In the genomic region with DNA sequence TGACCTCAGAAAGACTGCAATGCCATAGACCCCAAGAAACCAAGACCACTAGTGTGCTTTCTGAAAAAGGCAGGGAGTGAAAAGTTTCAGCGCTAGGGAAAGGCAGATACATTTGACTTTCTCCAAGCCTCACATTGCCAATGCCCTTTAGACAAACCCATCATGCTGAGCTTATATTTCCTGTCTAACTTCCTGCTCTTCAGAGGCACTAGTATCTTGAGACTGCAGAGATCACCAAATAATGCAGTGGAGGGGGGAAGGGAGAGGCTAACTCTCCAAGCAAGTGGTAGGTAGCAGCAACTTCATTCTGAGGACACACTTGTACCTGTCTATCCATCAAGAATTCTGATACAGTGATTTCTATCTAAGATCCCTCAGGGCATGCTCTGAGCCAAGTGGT, we compare ENCODE assay signal across 16 mouse cellular contexts. TPM values are rescaled to one million over a fixed set of nuclear protein-coding genes. Genes with fewer than 3 reads are reported as not detected.
A peak's percentile ranks its signal among the peaks of the same experiment; 100 is the strongest.
DNase-seq lines count a peak whose midpoint lies in the region; ATAC-seq lines count a peak whose summit lies in the region.
"Had no signal": no experiment of that assay in that cellular context is flagged by ENCODE, and none has a peak within 500 bp of the region (broad histone marks: within the 10 kb centered on the region; RNA-seq: fewer than 3 reads in every experiment).

No protein-coding gene starts in this region.

- ATAC-seq in megakaryocyte progenitor cell, adult 5-6 weeks (replicated peaks; ENCODE audit: poor library complexity), result peak; percentile 57
- no peak for ATAC-seq in midbrain, embryonic 13.5 days
- ATAC-seq: forebrain, embryonic 13.5 days; hindbrain, postnatal 0 days had no signal

- no peak overlapping the region for H3K27ac ChIP-seq in midbrain, embryonic 13.5 days
- H3K27ac ChIP-seq: embryonic facial prominence, embryonic 15.5 days; forebrain, embryonic 13.5 days; heart, adult 2 months; hindbrain, postnatal 0 days; kidney, embryonic 15.5 days; neural tube, embryonic 15.5 days; stomach, embryonic 15.5 days had no signal

- no peaks in the 10 kb centered on the region for H3K4me1 ChIP-seq in midbrain, embryonic 13.5 days (replicated peaks)
- H3K4me1 ChIP-seq: embryonic facial prominence, embryonic 15.5 days; forebrain, embryonic 13.5 days; kidney, embryonic 15.5 days; neural tube, embryonic 15.5 days; stomach, embryonic 15.5 days had no signal

- no peaks in the 10 kb centered on the region for H3K36me3 ChIP-seq in midbrain, embryonic 13.5 days
- H3K36me3 ChIP-seq: embryonic facial prominence, embryonic 15.5 days; kidney, embryonic 15.5 days; neural tube, embryonic 15.5 days; stomach, embryonic 15.5 days had no signal

- peaks cover 4% of the 10 kb centered on the region; the same call in 1 of the 2 replicates for H3K9me3 ChIP-seq in midbrain, embryonic 13.5 days
- H3K9me3 ChIP-seq: forebrain, embryonic 13.5 days; kidney, embryonic 15.5 days; neural tube, embryonic 15.5 days; stomach, embryonic 15.5 days had no signal

- H3K27me3 ChIP-seq in midbrain, embryonic 13.5 days, result no peaks in the 10 kb centered on the region
- H3K27me3 ChIP-seq: embryonic facial prominence, embryonic 15.5 days; forebrain, embryonic 13.5 days; kidney, embryonic 15.5 days; neural tube, embryonic 15.5 days; stomach, embryonic 15.5 days had no signal

- H3K4me3 ChIP-seq in midbrain, embryonic 13.5 days (replicated peaks), result no peak overlapping the region
- H3K4me3 ChIP-seq: embryonic facial prominence, embryonic 15.5 days; forebrain, embryonic 13.5 days; heart, adult 2 months; kidney, embryonic 15.5 days; neural tube, embryonic 15.5 days; stomach, embryonic 15.5 days had no signal

- 92% methylated on average over 1 of the region's 1 CpGs for WGBS in midbrain, embryonic 13.5 days

- DNase-seq in thymus, postnatal 0 days (ENCODE audit: low spot score), result peak; percentile 25
- no peak for DNase-seq in thymus, adult 18-20 months
- DNase-seq in T-cell, adult 2 months (ENCODE audit: low spot score), result peak; percentile 35
- DNase-seq in adipocyte (ENCODE audit: low spot score), result no peak
- DNase-seq in lung, postnatal 14 days, result no peak
- DNase-seq: cerebellum, adult 11-12 months; heart, adult 2 months; heart, postnatal 14 days had no signal

- H3K4me2 ChIP-seq in midbrain, embryonic 13.5 days (replicated peaks), result no peak overlapping the region
- H3K4me2 ChIP-seq: embryonic facial prominence, embryonic 15.5 days; forebrain, embryonic 13.5 days; kidney, embryonic 15.5 days; neural tube, embryonic 15.5 days; stomach, embryonic 15.5 days had no signal

- H3K9ac ChIP-seq in midbrain, embryonic 13.5 days (replicated peaks), result no peak overlapping the region
- H3K9ac ChIP-seq: embryonic facial prominence, embryonic 15.5 days; forebrain, embryonic 13.5 days; kidney, embryonic 15.5 days; neural tube, embryonic 15.5 days; stomach, embryonic 15.5 days had no signal

RNA-seq across cellular contexts. Expression of a gene that starts 35.1 kb away (rescaled TPM):
- polyA plus RNA-seq in thymus, postnatal 0 days (2015; fragmentation: Nextera tagmentation; extraction: Ambion mirVana), result 52.6 and 53.3 TPM in 2 replicates
- total RNA-seq in megakaryocyte progenitor cell, adult 5-6 weeks (2015), result 27.3 and 30.5 TPM in 2 replicates
- total RNA-seq in megakaryocyte progenitor cell, adult 5-6 weeks (2017), result 27.2 and 56.0 TPM in 2 replicates
- polyA plus RNA-seq in midbrain, embryonic 13.5 days (2015; fragmentation: Nextera tagmentation; extraction: Ambion mirVana), result 77.6 and 84.8 TPM in 2 replicates

RNA-seq across cellular contexts. Expression of a gene that starts 35.8 kb away (rescaled TPM):
- 55.4 and 58.4 TPM in 2 replicates for polyA plus RNA-seq in thymus, postnatal 0 days (2015; fragmentation: Nextera tagmentation; extraction: Ambion mirVana)
- total RNA-seq in megakaryocyte progenitor cell, adult 5-6 weeks (2015), result 82.0 and 95.8 TPM in 2 replicates
- 126 and 140 TPM in 2 replicates for total RNA-seq in megakaryocyte progenitor cell, adult 5-6 weeks (2017)
- polyA plus RNA-seq in midbrain, embryonic 13.5 days (2015; fragmentation: Nextera tagmentation; extraction: Ambion mirVana), result 31.8 and 33.5 TPM in 2 replicates

Comparison
In these comparisons a context has a peak if more than half of its experiments do, and no peak if none do; other contexts are left out.
1. DNase-seq: peak in thymus, postnatal 0 days (single experiment) and T-cell, adult 2 months (single experiment); none in thymus, adult 18-20 months (0 of 2), adipocyte (single experiment) and lung, postnatal 14 days (single experiment).